Mouse (Mus musculus) liver, postnatal 0 days (tissue): ENCODE results near the gene Krt28.

Experiments used
- CTCF ChIP-seq: sonication (generic); IDR thresholded peaks from 2 replicates; pipeline ENCODE4 v1.5.1; 2016; ENCODE audit warnings: antibody characterized with exemption, low read depth
- EP300 ChIP-seq: IDR thresholded peaks from 2 replicates; pipeline ENCODE4 v1.6.1; 2016; ENCODE audit warnings: antibody characterized with exemption, low read depth, mild to moderate bottlenecking

DNA sequence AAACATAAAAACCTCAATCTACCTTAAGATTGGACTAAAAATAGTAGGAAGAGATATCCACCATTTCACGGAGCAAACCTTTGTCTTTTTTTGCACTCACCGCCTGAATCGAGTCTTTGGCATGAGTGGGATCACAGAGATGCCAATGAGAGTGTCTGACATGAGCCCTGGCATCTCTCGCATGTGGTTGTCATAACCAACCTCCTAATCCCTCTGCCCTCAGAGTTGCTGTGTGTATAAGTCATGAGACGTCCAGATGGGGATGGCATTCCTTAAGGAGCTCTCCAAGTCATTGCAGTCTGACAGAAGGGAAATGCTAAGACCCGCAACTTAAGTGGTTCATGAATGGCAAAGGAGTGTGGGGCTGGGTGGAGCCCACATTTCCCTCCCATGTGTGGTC is 16.7 kb upstream of the Krt28 start:
- TF ChIP-seq CTCF (no peak), EP300 (no peak)
